Comparison of ENCODE assay signal across 31 mouse cellular contexts in genomic region chr8:78658172-78658571, GRCm38 (mm10).
"Had no signal": no experiment of that assay in that cellular context is flagged by ENCODE, and none has a peak within 500 bp of the region (broad histone marks: within the 10 kb centered on the region; RNA-seq: fewer than 3 reads in every experiment).

No protein-coding gene starts in this region.

- DNase-seq: heart, adult 2 months; heart, postnatal 10 days; heart, postnatal 14 days; heart, postnatal 36 days; heart, postnatal 4 days; kidney, adult 11 months; kidney, adult 18-20 months; kidney, adult 2 months; kidney, adult 8-10 months; kidney, adult 9 months; kidney, postnatal 10 days; kidney, postnatal 14 days; kidney, postnatal 25 days; kidney, postnatal 36 days; kidney, postnatal 4 days; layer of hippocampus, adult 9-11 months; layer of hippocampus, postnatal 36 days had no signal

- H3K27ac ChIP-seq: heart, adult 2 months; heart, embryonic 10.5 days; heart, embryonic 13.5 days; heart, embryonic 15.5 days; hindbrain, embryonic 10.5 days; hindbrain, embryonic 12.5 days; hindbrain, embryonic 13.5 days; hindbrain, embryonic 14.5 days; hindbrain, embryonic 15.5 days; hindbrain, postnatal 0 days; intestine, embryonic 15.5 days; kidney, embryonic 15.5 days; kidney, postnatal 0 days had no signal

- H3K27me3 ChIP-seq: heart, embryonic 12.5 days; heart, embryonic 13.5 days; heart, embryonic 15.5 days; hindbrain, embryonic 12.5 days; hindbrain, embryonic 13.5 days; hindbrain, embryonic 15.5 days; intestine, embryonic 15.5 days; kidney, embryonic 15.5 days had no signal

- H3K36me3 ChIP-seq: heart, embryonic 10.5 days; heart, embryonic 15.5 days; hindbrain, embryonic 12.5 days; hindbrain, embryonic 13.5 days; hindbrain, embryonic 15.5 days; intestine, embryonic 15.5 days; kidney, embryonic 15.5 days had no signal

- H3K4me2 ChIP-seq: heart, embryonic 11.5 days; heart, embryonic 12.5 days; heart, embryonic 13.5 days; heart, embryonic 15.5 days; hindbrain, embryonic 12.5 days; hindbrain, embryonic 13.5 days; hindbrain, embryonic 14.5 days; hindbrain, embryonic 15.5 days; intestine, embryonic 15.5 days; kidney, embryonic 15.5 days had no signal

- H3K4me1 ChIP-seq: heart, embryonic 15.5 days; intestine, embryonic 15.5 days had no signal

- H3K4me3 ChIP-seq: heart, adult 2 months; heart, embryonic 10.5 days; heart, embryonic 12.5 days; heart, embryonic 13.5 days; heart, embryonic 15.5 days; hindbrain, embryonic 10.5 days; hindbrain, embryonic 12.5 days; hindbrain, embryonic 13.5 days; hindbrain, embryonic 15.5 days; intestine, embryonic 15.5 days; kidney, embryonic 15.5 days had no signal
